Mouse (Mus musculus): ENCODE results near the gene Dhx58. TPM values are rescaled to one million over a fixed set of nuclear protein-coding genes. Genes with fewer than 3 reads are reported as not detected.
"Not testable (repeated sequence)": the region's sequence is repeated elsewhere in the genome, so short reads cannot be mapped to it uniquely, and the experiment has no call there.

The Dhx58 gene
- polyA plus RNA-seq, 1 experiment from 2014 or later, result 1.5 TPM

- Histone ChIP-seq H3K27ac (no peak overlapping the region), H3K27me3 (peaks cover 13% of the 10 kb centered on the region; the same call in 1 of the 2 replicates), H3K4me3 (no peak overlapping the region), H3K4me1 (replicated peaks) (peaks cover 13% of the 10 kb centered on the region), H3K4me2 (no peak overlapping the region), H3K9ac (no peak overlapping the region), H3K9me3 (replicated peaks) (no peaks in the 10 kb centered on the region), H3K36me3 (no peaks in the 10 kb centered on the region)
- no peak for ATAC-seq (replicated peaks; ENCODE audit: insufficient number of reproducible peaks, insufficient read depth, low FRiP score, low read depth)
- 51% methylated on average over 7 of the region's 7 CpGs for WGBS
These were observed 26.3 kb downstream of the Dhx58 start for GRCm38 (mm10) chr11:100677810-100678209.

GRCm38 (mm10) chr11:100673169-100673568, 30.9 kb downstream of the Dhx58 start:
- WGBS, result 6% methylated on average over 23 of the region's 23 CpGs
- Histone ChIP-seq H3K27ac (no peak overlapping the region), H3K27me3 (peaks cover 16% of the 10 kb centered on the region), H3K4me1 (replicated peaks) (peaks cover 21% of the 10 kb centered on the region), H3K9ac (peak overlapping the region; percentile 14; the same call in 1 of the 2 replicates), H3K36me3 (no peaks in the 10 kb centered on the region), H3K4me3 (0 out of 2 replicates have a peak overlapping the region, but pooled peaks have one; percentile 3), H3K4me2 (peak overlapping the region; percentile 45), H3K9me3 (replicated peaks) (no peaks in the 10 kb centered on the region)
- ATAC-seq (replicated peaks; ENCODE audit: insufficient number of reproducible peaks, insufficient read depth, low FRiP score, low read depth), result no peak

DNA sequence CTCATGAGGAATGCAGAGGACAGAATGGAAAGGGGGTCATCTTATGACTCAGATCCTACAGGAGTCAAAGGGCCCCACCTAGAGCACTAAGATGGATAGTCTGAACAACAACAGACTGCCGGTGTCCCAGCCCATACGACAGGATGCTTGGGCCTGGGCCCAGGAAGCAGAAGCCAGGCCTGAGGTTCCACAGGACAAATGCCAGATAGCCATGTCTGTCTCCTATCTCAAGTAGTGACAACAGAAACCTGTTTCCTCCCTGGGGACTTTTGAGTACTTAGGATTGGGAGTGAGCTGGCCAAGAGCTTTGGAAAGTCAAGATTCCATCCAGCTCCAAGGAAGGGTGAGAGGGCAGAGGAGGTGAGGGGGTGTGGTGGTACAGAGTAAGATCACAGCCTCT, 32.1 kb downstream of the Dhx58 start:
- peaks cover 18% of the 10 kb centered on the region for H3K4me1 ChIP-seq (replicated peaks)
- H3K9me3 ChIP-seq (replicated peaks), result no peaks in the 10 kb centered on the region
- no peak overlapping the region for H3K9ac ChIP-seq
- H3K36me3 ChIP-seq, result no peaks in the 10 kb centered on the region
- H3K27ac ChIP-seq, result no peak overlapping the region
- peaks cover 16% of the 10 kb centered on the region for H3K27me3 ChIP-seq
- ATAC-seq (replicated peaks; ENCODE audit: insufficient number of reproducible peaks, insufficient read depth, low FRiP score, low read depth), result 0 out of 2 replicates have a peak, but pooled peaks have one; percentile 18
- no peak overlapping the region for H3K4me3 ChIP-seq
- WGBS, result 19% methylated on average over 2 of the region's 2 CpGs
- no peak overlapping the region for H3K4me2 ChIP-seq

- peaks cover 16% of the 10 kb centered on the region for H3K27me3 ChIP-seq
- no peaks in the 10 kb centered on the region for H3K9me3 ChIP-seq (replicated peaks)
- H3K4me3 ChIP-seq, result no peak overlapping the region
- no peak for ATAC-seq (replicated peaks; ENCODE audit: insufficient number of reproducible peaks, insufficient read depth, low FRiP score, low read depth)
- no peaks in the 10 kb centered on the region for H3K36me3 ChIP-seq
- WGBS, result 79% methylated on average over 1 of the region's 1 CpGs
- H3K27ac ChIP-seq, result no peak overlapping the region
- H3K9ac ChIP-seq, result no peak overlapping the region
- no peak overlapping the region for H3K4me2 ChIP-seq
- H3K4me1 ChIP-seq (replicated peaks), result peaks cover 18% of the 10 kb centered on the region
These were observed 33.0 kb downstream of the Dhx58 start for GRCm38 (mm10) chr11:100671049-100671448.

GRCm38 (mm10) chr11:100659806-100660205, 44.3 kb downstream of the Dhx58 start:
- Histone ChIP-seq H3K9ac (no peak overlapping the region), H3K4me3 (no peak overlapping the region), H3K4me1 (replicated peaks) (peaks cover 18% of the 10 kb centered on the region), H3K36me3 (no peaks in the 10 kb centered on the region), H3K9me3 (replicated peaks) (no peaks in the 10 kb centered on the region), H3K27ac (no peak overlapping the region), H3K4me2 (no peak overlapping the region), H3K27me3 (no peaks in the 10 kb centered on the region)
- ATAC-seq (replicated peaks; ENCODE audit: insufficient number of reproducible peaks, insufficient read depth, low FRiP score, low read depth), result no peak
- WGBS, result 58% methylated on average over 10 of the region's 10 CpGs

GRCm38 (mm10) chr11:100656458-100656857, 47.6 kb downstream of the Dhx58 start:
- no peaks in the 10 kb centered on the region for H3K36me3 ChIP-seq
- H3K9ac ChIP-seq, result 0 out of 2 replicates have a peak overlapping the region, but pooled peaks have one; percentile 4
- H3K27ac ChIP-seq, result no peak overlapping the region
- H3K9me3 ChIP-seq (replicated peaks), result no peaks in the 10 kb centered on the region
- H3K4me2 ChIP-seq, result peak overlapping the region; percentile 14; the same call in 1 of the 2 replicates
- H3K4me3 ChIP-seq, result no peak overlapping the region
- WGBS, result 8% methylated on average over 6 of the region's 6 CpGs
- 0 out of 2 replicates have a peak, but pooled peaks have one; percentile 44 for ATAC-seq (replicated peaks; ENCODE audit: insufficient number of reproducible peaks, insufficient read depth, low FRiP score, low read depth)
- H3K27me3 ChIP-seq, result peaks cover 7% of the 10 kb centered on the region
- H3K4me1 ChIP-seq (replicated peaks), result peaks cover 18% of the 10 kb centered on the region

- H3K36me3 ChIP-seq; H3K4me2 ChIP-seq; ATAC-seq (replicated peaks; ENCODE audit: insufficient number of reproducible peaks, insufficient read depth, low FRiP score, low read depth); H3K9me3 ChIP-seq (replicated peaks); H3K9ac ChIP-seq; H3K27ac ChIP-seq; H3K4me3 ChIP-seq: not testable (repeated sequence)
- Histone ChIP-seq H3K27me3 (peaks cover 16% of the 10 kb centered on the region), H3K4me1 (replicated peaks) (peaks cover 18% of the 10 kb centered on the region)
- 63% methylated on average over 3 of the region's 3 CpGs for WGBS
These were observed 48.5 kb downstream of the Dhx58 start for GRCm38 (mm10) chr11:100655589-100655988.

- Histone ChIP-seq H3K4me3 (no peak overlapping the region), H3K27me3 (peaks cover 35% of the 10 kb centered on the region), H3K9me3 (replicated peaks) (no peaks in the 10 kb centered on the region), H3K4me2 (no peak overlapping the region), H3K36me3 (no peaks in the 10 kb centered on the region), H3K9ac (no peak overlapping the region), H3K27ac (no peak overlapping the region), H3K4me1 (replicated peaks) (peaks cover 7% of the 10 kb centered on the region)
- WGBS, result 17% methylated on average over 3 of the region's 3 CpGs
- ATAC-seq (replicated peaks; ENCODE audit: insufficient number of reproducible peaks, insufficient read depth, low FRiP score, low read depth), result no peak
These were observed 52.3 kb downstream of the Dhx58 start for GRCm38 (mm10) chr11:100651748-100652147.

DNA sequence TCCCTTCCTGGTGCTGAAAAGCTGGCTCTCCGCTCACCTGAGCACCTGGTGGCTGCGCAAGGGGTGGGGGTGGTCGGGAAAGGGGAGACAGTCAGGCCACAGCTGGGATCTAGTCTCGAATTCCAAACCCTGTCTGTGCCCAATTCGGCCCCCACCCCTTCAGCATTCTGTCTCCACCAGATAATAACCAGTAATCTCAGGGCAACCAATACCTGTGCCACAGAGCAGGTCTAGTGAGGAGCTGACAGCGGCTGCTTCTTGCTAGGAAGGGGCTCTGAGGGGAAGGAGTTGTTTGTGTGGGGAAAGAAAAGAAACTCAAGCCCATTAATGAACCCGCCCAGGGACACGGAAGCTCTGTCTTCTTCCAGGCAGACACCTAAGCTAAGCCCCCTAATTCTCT, 52.9 kb downstream of the Dhx58 start:
- Histone ChIP-seq H3K27me3 (peaks cover 35% of the 10 kb centered on the region), H3K9ac (no peak overlapping the region), H3K27ac (no peak overlapping the region), H3K4me1 (replicated peaks) (peaks cover 1% of the 10 kb centered on the region), H3K9me3 (replicated peaks) (no peaks in the 10 kb centered on the region), H3K4me2 (no peak overlapping the region), H3K36me3 (no peaks in the 10 kb centered on the region), H3K4me3 (no peak overlapping the region)
- 25% methylated on average over 8 of the region's 8 CpGs for WGBS
- ATAC-seq (replicated peaks; ENCODE audit: insufficient number of reproducible peaks, insufficient read depth, low FRiP score, low read depth), result no peak

- Histone ChIP-seq H3K9ac (no peak overlapping the region), H3K4me2 (no peak overlapping the region), H3K27ac (no peak overlapping the region), H3K36me3 (no peaks in the 10 kb centered on the region), H3K27me3 (peaks cover 38% of the 10 kb centered on the region), H3K9me3 (replicated peaks) (no peaks in the 10 kb centered on the region), H3K4me3 (no peak overlapping the region), H3K4me1 (replicated peaks) (no peaks in the 10 kb centered on the region)
- 79% methylated on average over 8 of the region's 8 CpGs for WGBS
- ATAC-seq (replicated peaks; ENCODE audit: insufficient number of reproducible peaks, insufficient read depth, low FRiP score, low read depth), result no peak
These were observed 55.7 kb downstream of the Dhx58 start for GRCm38 (mm10) chr11:100648405-100648804.

DNA sequence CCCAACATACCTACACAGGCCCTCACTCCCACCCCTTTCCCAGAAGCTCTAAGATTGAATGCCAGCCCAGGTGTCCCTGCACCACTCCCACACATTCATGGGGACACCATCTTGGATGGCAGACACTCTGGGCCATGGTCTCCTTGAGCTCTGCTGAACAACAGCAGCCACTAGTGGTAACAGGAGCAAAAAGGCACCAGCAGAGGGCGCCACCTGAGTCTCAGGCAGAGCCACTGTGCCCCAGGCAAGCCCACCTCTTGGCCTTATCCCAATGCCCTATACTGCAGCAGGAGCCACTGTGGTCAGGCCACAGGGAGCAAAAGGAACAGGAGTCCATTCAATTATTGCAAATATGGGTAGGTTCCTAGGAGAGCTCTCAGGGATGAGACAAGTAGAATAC, 57.8 kb downstream of the Dhx58 start:
- ATAC-seq (replicated peaks; ENCODE audit: insufficient number of reproducible peaks, insufficient read depth, low FRiP score, low read depth), result no peak
- Histone ChIP-seq H3K9ac (no peak overlapping the region), H3K36me3 (no peaks in the 10 kb centered on the region), H3K9me3 (replicated peaks) (no peaks in the 10 kb centered on the region), H3K27me3 (peaks cover 43% of the 10 kb centered on the region), H3K4me3 (no peak overlapping the region), H3K27ac (no peak overlapping the region), H3K4me2 (no peak overlapping the region), H3K4me1 (replicated peaks) (no peaks in the 10 kb centered on the region)
- WGBS, result 21% methylated on average over 1 of the region's 1 CpGs

Measured in heart, embryonic 15.5 days (tissue).